Mouse (Mus musculus) megakaryocyte progenitor cell, adult 5-6 weeks (primary cell): ENCODE results near the gene Tekt5. TPM values are rescaled to one million over a fixed set of nuclear protein-coding genes. Genes with fewer than 3 reads are reported as not detected.

Source experiments
- ATAC-seq: replicated peaks from 2 replicates; pipeline ENCODE4 v1.8.0; 2016; ENCODE audit warnings: mild to moderate bottlenecking, moderate TSS enrichment, inconsistent platforms; ENCODE audit not compliant: poor library complexity
- total RNA-seq, 2 experiments: library from RNA; stranded (forward) in 1 of 2; stranded (reverse) in 1 of 2; fragments of 157-497, 149-512 nt in 1 of 2; fragments of 200-1000 nt in 1 of 2; gene quantifications; 2 replicates each; pipeline versions ENCODE4 v1.2.3 to v1.2.4; 2015 to 2017

Gene Tekt5
- total RNA-seq, 2 experiments from 2014 or later: not detected

GRCm38 (mm10) chr16:10384060-10384497 is 11.2 kb downstream of the Tekt5 start:
- peak; percentile 93 for ATAC-seq

- ATAC-seq: no peak
These were observed 15.8 kb downstream of the Tekt5 start for GRCm38 (mm10) chr16:10379531-10379930.

GRCm38 (mm10) chr16:10377286-10377685 is 18.0 kb downstream of the Tekt5 start:
- ATAC-seq: no peak

- ATAC-seq: no peak
These were observed 20.9 kb downstream of the Tekt5 start for GRCm38 (mm10) chr16:10374254-10375011.

GRCm38 (mm10) chr16:10372372-10372771 is 22.9 kb downstream of the Tekt5 start:
- no peak for ATAC-seq

- no peak for ATAC-seq
These were observed 25.3 kb downstream of the Tekt5 start for GRCm38 (mm10) chr16:10369996-10370395.

GRCm38 (mm10) chr16:10369468-10369934 is 25.8 kb downstream of the Tekt5 start:
- no peak for ATAC-seq

GRCm38 (mm10) chr16:10366240-10367217 is 28.8 kb downstream of the Tekt5 start:
- ATAC-seq: no peak

- no peak for ATAC-seq
These were observed 29.5 kb downstream of the Tekt5 start for GRCm38 (mm10) chr16:10365796-10366195.

- ATAC-seq: no peak
These were observed 32.2 kb downstream of the Tekt5 start for GRCm38 (mm10) chr16:10363061-10363460.

- ATAC-seq: no peak
These were observed 36.0 kb downstream of the Tekt5 start for GRCm38 (mm10) chr16:10359241-10359640.

GRCm38 (mm10) chr16:10358010-10358934 is 37.0 kb downstream of the Tekt5 start:
- peak; percentile 96 for ATAC-seq

GRCm38 (mm10) chr16:10355004-10355403 is 40.3 kb downstream of the Tekt5 start:
- ATAC-seq: no peak

GRCm38 (mm10) chr16:10351050-10351636 is 44.1 kb downstream of the Tekt5 start:
- ATAC-seq: no peak

GRCm38 (mm10) chr16:10349876-10350275 is 45.4 kb downstream of the Tekt5 start:
- no peak for ATAC-seq

GRCm38 (mm10) chr16:10349436-10349835 is 45.9 kb downstream of the Tekt5 start:
- no peak for ATAC-seq

GRCm38 (mm10) chr16:10347551-10347950 is 47.7 kb downstream of the Tekt5 start:
- no peak for ATAC-seq

GRCm38 (mm10) chr16:10341110-10341509 is 54.2 kb downstream of the Tekt5 start:
- ATAC-seq: no peak

GRCm38 (mm10) chr16:10339930-10340329 is 55.4 kb downstream of the Tekt5 start:
- ATAC-seq: no peak

GRCm38 (mm10) chr16:10338601-10339000 is 56.7 kb downstream of the Tekt5 start:
- no peak for ATAC-seq
